Mouse (Mus musculus): Measurements from ENCODE around the gene Elmo1. TPM values are rescaled to one million over a fixed set of nuclear protein-coding genes. Genes with fewer than 3 reads are reported as not detected.

The Elmo1 gene
- polyA plus RNA-seq, 1 experiment from 2014 or later = 49.5 TPM

GRCm38 (mm10) chr13:20597307-20597706 lies 506.9 kb downstream of the Elmo1 start:
- Histone ChIP-seq H3K9me3 (ENCODE audit: control insufficient read depth, low read length) (no peaks in the 10 kb centered on the region), H3K4me3 (ENCODE audit: low read depth, low read length) (no peak overlapping the region), H3K9ac (replicated peaks; ENCODE audit: low read depth, low read length) (no peak overlapping the region), H3K4me2 (ENCODE audit: low read depth, low read length) (no peak overlapping the region), H3K4me1 (ENCODE audit: control insufficient read depth, insufficient read depth, low read length) (no peaks in the 10 kb centered on the region), H3K27ac (ENCODE audit: low read depth, low read length) (no peak overlapping the region), H3K27me3 (ENCODE audit: control insufficient read depth, insufficient read depth, low read length) (no peaks in the 10 kb centered on the region), H3K36me3 (ENCODE audit: control insufficient read depth, insufficient read depth, low read length) (no peaks in the 10 kb centered on the region)
- no peak for ATAC-seq (ENCODE audit: low read depth)
- 62% methylated on average over 5 of the region's 5 CpGs for WGBS

GRCm38 (mm10) chr13:20598618-20599017 lies 508.2 kb downstream of the Elmo1 start:
- no peaks in the 10 kb centered on the region for H3K9me3 ChIP-seq (ENCODE audit: control insufficient read depth, low read length)
- WGBS = 96% methylated on average over 3 of the region's 3 CpGs
- H3K9ac ChIP-seq (replicated peaks; ENCODE audit: low read depth, low read length) = no peak overlapping the region
- no peaks in the 10 kb centered on the region for H3K36me3 ChIP-seq (ENCODE audit: control insufficient read depth, insufficient read depth, low read length)
- H3K4me1 ChIP-seq (ENCODE audit: control insufficient read depth, insufficient read depth, low read length) = no peaks in the 10 kb centered on the region
- H3K4me3 ChIP-seq (ENCODE audit: low read depth, low read length) = no peak overlapping the region
- no peak overlapping the region for H3K27ac ChIP-seq (ENCODE audit: low read depth, low read length)
- no peak overlapping the region for H3K4me2 ChIP-seq (ENCODE audit: low read depth, low read length)
- no peak for ATAC-seq (ENCODE audit: low read depth)
- no peaks in the 10 kb centered on the region for H3K27me3 ChIP-seq (ENCODE audit: control insufficient read depth, insufficient read depth, low read length)

- Histone ChIP-seq H3K27ac (ENCODE audit: low read depth, low read length) (no peak overlapping the region), H3K9ac (replicated peaks; ENCODE audit: low read depth, low read length) (no peak overlapping the region), H3K4me3 (ENCODE audit: low read depth, low read length) (no peak overlapping the region), H3K27me3 (ENCODE audit: control insufficient read depth, insufficient read depth, low read length) (no peaks in the 10 kb centered on the region), H3K36me3 (ENCODE audit: control insufficient read depth, insufficient read depth, low read length) (no peaks in the 10 kb centered on the region), H3K4me2 (ENCODE audit: low read depth, low read length) (no peak overlapping the region), H3K4me1 (ENCODE audit: control insufficient read depth, insufficient read depth, low read length) (no peaks in the 10 kb centered on the region), H3K9me3 (ENCODE audit: control insufficient read depth, low read length) (no peaks in the 10 kb centered on the region)
- 18% methylated on average over 6 of the region's 6 CpGs for WGBS
- ATAC-seq (ENCODE audit: low read depth) = no peak
Measured at GRCm38 (mm10) chr13:20600246-20600645, 509.9 kb downstream of the Elmo1 start.

GRCm38 (mm10) chr13:20601421-20601820 lies 511.0 kb downstream of the Elmo1 start:
- WGBS = 94% methylated on average over 1 of the region's 1 CpGs
- H3K36me3 ChIP-seq (ENCODE audit: control insufficient read depth, insufficient read depth, low read length) = 0 out of 2 replicates have a peak, but pooled peaks cover 4% of the 10 kb centered on the region
- H3K27ac ChIP-seq (ENCODE audit: low read depth, low read length) = no peak overlapping the region
- no peaks in the 10 kb centered on the region for H3K27me3 ChIP-seq (ENCODE audit: control insufficient read depth, insufficient read depth, low read length)
- H3K9me3 ChIP-seq (ENCODE audit: control insufficient read depth, low read length) = no peaks in the 10 kb centered on the region
- no peak for ATAC-seq (ENCODE audit: low read depth)
- H3K4me3 ChIP-seq (ENCODE audit: low read depth, low read length) = no peak overlapping the region
- H3K4me1 ChIP-seq (ENCODE audit: control insufficient read depth, insufficient read depth, low read length) = no peaks in the 10 kb centered on the region
- no peak overlapping the region for H3K9ac ChIP-seq (replicated peaks; ENCODE audit: low read depth, low read length)
- H3K4me2 ChIP-seq (ENCODE audit: low read depth, low read length) = no peak overlapping the region

GRCm38 (mm10) chr13:20606891-20607290 lies 516.5 kb downstream of the Elmo1 start:
- ATAC-seq (ENCODE audit: low read depth) = no peak

GRCm38 (mm10) chr13:20609003-20609688 lies 518.8 kb downstream of the Elmo1 start:
- no peak overlapping the region; the same call in 1 of the 2 replicates for H3K27ac ChIP-seq (ENCODE audit: low read depth, low read length)
- H3K4me1 ChIP-seq (ENCODE audit: control insufficient read depth, insufficient read depth, low read length) = no peaks in the 10 kb centered on the region
- peak; percentile 83 for ATAC-seq (ENCODE audit: low read depth)
- no peaks in the 10 kb centered on the region for H3K27me3 ChIP-seq (ENCODE audit: control insufficient read depth, insufficient read depth, low read length)
- 34% methylated on average over 3 of the region's 3 CpGs for WGBS
- H3K9me3 ChIP-seq (ENCODE audit: control insufficient read depth, low read length) = no peaks in the 10 kb centered on the region
- no peak overlapping the region for H3K4me3 ChIP-seq (ENCODE audit: low read depth, low read length)
- H3K4me2 ChIP-seq (ENCODE audit: low read depth, low read length) = no peak overlapping the region
- 0 out of 2 replicates have a peak, but pooled peaks cover 4% of the 10 kb centered on the region for H3K36me3 ChIP-seq (ENCODE audit: control insufficient read depth, insufficient read depth, low read length)
- H3K9ac ChIP-seq (replicated peaks; ENCODE audit: low read depth, low read length) = no peak overlapping the region

More at GRCm38 (mm10) chr13:20606891-20607290, 516.5 kb downstream of the Elmo1 start:
- Histone ChIP-seq H3K27ac (ENCODE audit: low read depth, low read length) (no peak overlapping the region), H3K4me2 (ENCODE audit: low read depth, low read length) (no peak overlapping the region), H3K9ac (replicated peaks; ENCODE audit: low read depth, low read length) (no peak overlapping the region), H3K4me1 (ENCODE audit: control insufficient read depth, insufficient read depth, low read length) (no peaks in the 10 kb centered on the region), H3K9me3 (ENCODE audit: control insufficient read depth, low read length) (no peaks in the 10 kb centered on the region), H3K27me3 (ENCODE audit: control insufficient read depth, insufficient read depth, low read length) (no peaks in the 10 kb centered on the region), H3K4me3 (ENCODE audit: low read depth, low read length) (no peak overlapping the region), H3K36me3 (ENCODE audit: control insufficient read depth, insufficient read depth, low read length) (0 out of 2 replicates have a peak, but pooled peaks cover 4% of the 10 kb centered on the region)
- WGBS = 82% methylated on average over 3 of the region's 3 CpGs

GRCm38 (mm10) chr13:20615596-20616469 lies 525.4 kb downstream of the Elmo1 start:
- ATAC-seq (ENCODE audit: low read depth) = peak; percentile 58

GRCm38 (mm10) chr13:20619946-20620345 lies 529.5 kb downstream of the Elmo1 start:
- Histone ChIP-seq H3K36me3 (ENCODE audit: control insufficient read depth, insufficient read depth, low read length) (no peaks in the 10 kb centered on the region), H3K4me1 (ENCODE audit: control insufficient read depth, insufficient read depth, low read length) (no peaks in the 10 kb centered on the region), H3K4me3 (ENCODE audit: low read depth, low read length) (no peak overlapping the region), H3K27me3 (ENCODE audit: control insufficient read depth, insufficient read depth, low read length) (no peaks in the 10 kb centered on the region), H3K4me2 (ENCODE audit: low read depth, low read length) (no peak overlapping the region), H3K27ac (ENCODE audit: low read depth, low read length) (no peak overlapping the region), H3K9ac (replicated peaks; ENCODE audit: low read depth, low read length) (no peak overlapping the region), H3K9me3 (ENCODE audit: control insufficient read depth, low read length) (no peaks in the 10 kb centered on the region)
- ATAC-seq (ENCODE audit: low read depth) = no peak
- 96% methylated on average over 5 of the region's 5 CpGs for WGBS

More at GRCm38 (mm10) chr13:20615596-20616469, 525.4 kb downstream of the Elmo1 start:
- H3K27me3 ChIP-seq (ENCODE audit: control insufficient read depth, insufficient read depth, low read length) = no peaks in the 10 kb centered on the region
- H3K36me3 ChIP-seq (ENCODE audit: control insufficient read depth, insufficient read depth, low read length) = no peaks in the 10 kb centered on the region
- H3K4me2 ChIP-seq (ENCODE audit: low read depth, low read length) = no peak overlapping the region
- no peaks in the 10 kb centered on the region for H3K4me1 ChIP-seq (ENCODE audit: control insufficient read depth, insufficient read depth, low read length)
- WGBS = 44% methylated on average over 10 of the region's 10 CpGs
- H3K9me3 ChIP-seq (ENCODE audit: control insufficient read depth, low read length) = no peaks in the 10 kb centered on the region
- H3K4me3 ChIP-seq (ENCODE audit: low read depth, low read length) = no peak overlapping the region
- no peak overlapping the region for H3K27ac ChIP-seq (ENCODE audit: low read depth, low read length)
- H3K9ac ChIP-seq (replicated peaks; ENCODE audit: low read depth, low read length) = no peak overlapping the region
